Mouse (Mus musculus): ENCODE measurements around the gene Camkk1. TPM values are rescaled to one million over a fixed set of nuclear protein-coding genes. Genes with fewer than 3 reads are reported as not detected.

Camkk1 gene
- polyA plus RNA-seq, 1 experiment from 2014 or later, result 3.5 TPM

GRCm38 (mm10) chr11:72989044-72989443, 29.8 kb upstream of the Camkk1 start:
- Histone ChIP-seq H3K4me1 (ENCODE audit: insufficient read depth) (peaks cover 5% of the 10 kb centered on the region; the same call in 1 of the 2 replicates), H3K4me3 (ENCODE audit: low read depth, low read length) (no peak overlapping the region), H3K9me3 (ENCODE audit: low read depth, low read length) (no peaks in the 10 kb centered on the region), H3K27me3 (ENCODE audit: insufficient read depth, low read length) (no peaks in the 10 kb centered on the region), H3K36me3 (ENCODE audit: insufficient read depth) (no peaks in the 10 kb centered on the region), H3K4me2 (no peak overlapping the region), H3K27ac (ENCODE audit: low read depth) (no peak overlapping the region), H3K9ac (no peak overlapping the region)
- TF ChIP-seq CTCF (IDR thresholded peaks at IDR 0.05; ENCODE audit: low read depth), result no peak
- 61% methylated on average over 6 of the region's 6 CpGs for WGBS
- no peak for DNase-seq
- no peak for ATAC-seq (ENCODE audit: insufficient read depth)

GRCm38 (mm10) chr11:72990688-72991087, 28.1 kb upstream of the Camkk1 start:
- Histone ChIP-seq H3K27ac (ENCODE audit: low read depth) (no peak overlapping the region), H3K36me3 (ENCODE audit: insufficient read depth) (no peaks in the 10 kb centered on the region), H3K27me3 (ENCODE audit: insufficient read depth, low read length) (no peaks in the 10 kb centered on the region), H3K4me1 (ENCODE audit: insufficient read depth) (peaks cover 5% of the 10 kb centered on the region; the same call in 1 of the 2 replicates), H3K9ac (no peak overlapping the region), H3K9me3 (ENCODE audit: low read depth, low read length) (no peaks in the 10 kb centered on the region), H3K4me2 (no peak overlapping the region), H3K4me3 (ENCODE audit: low read depth, low read length) (no peak overlapping the region)
- DNase-seq (no peak), ATAC-seq (ENCODE audit: insufficient read depth) (no peak)
- 79% methylated on average over 9 of the region's 9 CpGs for WGBS
- TF ChIP-seq CTCF (IDR thresholded peaks at IDR 0.05; ENCODE audit: low read depth), result no peak

GRCm38 (mm10) chr11:72991961-72992360, 26.8 kb upstream of the Camkk1 start:
- no peaks in the 10 kb centered on the region for H3K36me3 ChIP-seq (ENCODE audit: insufficient read depth)
- 22% methylated on average over 9 of the region's 9 CpGs for WGBS
- H3K27ac ChIP-seq (ENCODE audit: low read depth), result no peak overlapping the region
- TF ChIP-seq CTCF (IDR thresholded peaks at IDR 0.05; ENCODE audit: low read depth), result no peak
- H3K4me3 ChIP-seq (ENCODE audit: low read depth, low read length), result no peak overlapping the region
- peaks cover 5% of the 10 kb centered on the region; the same call in 1 of the 2 replicates for H3K4me1 ChIP-seq (ENCODE audit: insufficient read depth)
- H3K9me3 ChIP-seq (ENCODE audit: low read depth, low read length), result no peaks in the 10 kb centered on the region
- no peak overlapping the region for H3K9ac ChIP-seq
- H3K4me2 ChIP-seq, result no peak overlapping the region
- DNase-seq (peak; percentile 77), ATAC-seq (ENCODE audit: insufficient read depth) (peak; percentile 88; the same call in 1 of the 2 replicates)
- H3K27me3 ChIP-seq (ENCODE audit: insufficient read depth, low read length), result no peaks in the 10 kb centered on the region

GRCm38 (mm10) chr11:72996346-72996745, 22.5 kb upstream of the Camkk1 start:
- H3K9me3 ChIP-seq (ENCODE audit: low read depth, low read length), result no peaks in the 10 kb centered on the region
- 0 out of 2 replicates have a peak, but pooled peaks cover 12% of the 10 kb centered on the region for H3K4me1 ChIP-seq (ENCODE audit: insufficient read depth)
- no peaks in the 10 kb centered on the region for H3K36me3 ChIP-seq (ENCODE audit: insufficient read depth)
- no peak for ATAC-seq (ENCODE audit: insufficient read depth)
- TF ChIP-seq CTCF (IDR thresholded peaks at IDR 0.05; ENCODE audit: low read depth), result no peak
- peak; percentile 48 for DNase-seq
- H3K4me3 ChIP-seq (ENCODE audit: low read depth, low read length), result no peak overlapping the region
- no peak overlapping the region for H3K9ac ChIP-seq
- H3K27ac ChIP-seq (ENCODE audit: low read depth), result no peak overlapping the region
- no peak overlapping the region for H3K4me2 ChIP-seq
- H3K27me3 ChIP-seq (ENCODE audit: insufficient read depth, low read length), result no peaks in the 10 kb centered on the region
- 63% methylated on average over 6 of the region's 6 CpGs for WGBS

GRCm38 (mm10) chr11:72996781-72997180, 22.0 kb upstream of the Camkk1 start:
- Histone ChIP-seq H3K4me1 (ENCODE audit: insufficient read depth) (0 out of 2 replicates have a peak, but pooled peaks cover 12% of the 10 kb centered on the region), H3K4me2 (no peak overlapping the region), H3K9ac (no peak overlapping the region), H3K27me3 (ENCODE audit: insufficient read depth, low read length) (no peaks in the 10 kb centered on the region), H3K9me3 (ENCODE audit: low read depth, low read length) (no peaks in the 10 kb centered on the region), H3K27ac (ENCODE audit: low read depth) (no peak overlapping the region), H3K36me3 (ENCODE audit: insufficient read depth) (no peaks in the 10 kb centered on the region), H3K4me3 (ENCODE audit: low read depth, low read length) (no peak overlapping the region)
- TF ChIP-seq CTCF (IDR thresholded peaks at IDR 0.05; ENCODE audit: low read depth), result no peak
- WGBS, result 89% methylated on average over 2 of the region's 2 CpGs
- ATAC-seq (ENCODE audit: insufficient read depth) (no peak), DNase-seq (no peak)

GRCm38 (mm10) chr11:72997529-72998326, 21.1 kb upstream of the Camkk1 start:
- no peak for DNase-seq
- Histone ChIP-seq H3K36me3 (ENCODE audit: insufficient read depth) (no peaks in the 10 kb centered on the region), H3K27ac (ENCODE audit: low read depth) (no peak overlapping the region), H3K4me2 (no peak overlapping the region), H3K9ac (no peak overlapping the region), H3K4me1 (ENCODE audit: insufficient read depth) (0 out of 2 replicates have a peak, but pooled peaks cover 10% of the 10 kb centered on the region), H3K27me3 (ENCODE audit: insufficient read depth, low read length) (no peaks in the 10 kb centered on the region), H3K9me3 (ENCODE audit: low read depth, low read length) (no peaks in the 10 kb centered on the region), H3K4me3 (ENCODE audit: low read depth, low read length) (no peak overlapping the region)
- ATAC-seq (ENCODE audit: insufficient read depth), result no peak
- WGBS, result 52% methylated on average over 13 of the region's 13 CpGs
- no peak for TF ChIP-seq CTCF (IDR thresholded peaks at IDR 0.05; ENCODE audit: low read depth)

- DNase-seq, result peak; percentile 63
- no peaks in the 10 kb centered on the region for H3K36me3 ChIP-seq (ENCODE audit: insufficient read depth)
- H3K4me1 ChIP-seq (ENCODE audit: insufficient read depth), result 0 out of 2 replicates have a peak, but pooled peaks cover 7% of the 10 kb centered on the region
- no peaks in the 10 kb centered on the region for H3K9me3 ChIP-seq (ENCODE audit: low read depth, low read length)
- TF ChIP-seq CTCF (IDR thresholded peaks at IDR 0.05; ENCODE audit: low read depth), result peak; percentile 27
- no peak within 1 kb of the TSS for H3K9ac ChIP-seq
- H3K4me2 ChIP-seq, result no peak within 1 kb of the TSS
- 38% methylated on average over 8 of the region's 8 CpGs for WGBS
- no peak within 1 kb of the TSS for H3K27ac ChIP-seq (ENCODE audit: low read depth)
- H3K4me3 ChIP-seq (ENCODE audit: low read depth, low read length), result no peak within 1 kb of the TSS
- ATAC-seq (ENCODE audit: insufficient read depth), result peak; percentile 71
- no peaks in the 10 kb centered on the region for H3K27me3 ChIP-seq (ENCODE audit: insufficient read depth, low read length)
These were observed 20.0 kb upstream of the Camkk1 start, which contains the start of gene P2rx1 for GRCm38 (mm10) chr11:72998771-72999170. Gene P2rx1, plus strand, starts transcription at chr11:72999103.
